Mouse (Mus musculus) CH12.LX (cell line): ENCODE measurements around the gene Prickle4.

ENCODE experiments used
- CHD1 ChIP-seq: IDR thresholded peaks from 2 replicates; pipeline ENCODE4 v1.6.1; 2012; ENCODE audit warnings: low read depth, low read length, improper control_type of control experiment, inconsistent platforms
- CHD2 ChIP-seq: IDR thresholded peaks from 2 replicates; pipeline ENCODE4 v1.6.1; 2011; ENCODE audit warnings: low read length, improper control_type of control experiment
- CTCF ChIP-seq, 2 experiments: IDR thresholded peaks in 1 of 2; conservative IDR thresholded peaks in 1 of 2; 2 replicates each; pipeline ENCODE4 v1.5.1; 2011 to 2012; ENCODE audit warnings: low read depth in 2 of 2, low read length in 2 of 2, improper control_type of control experiment in 1 of 2, inconsistent platforms in 1 of 2, mild to moderate bottlenecking in 1 of 2, moderate library complexity in 1 of 2
- EP300 ChIP-seq: IDR thresholded peaks from 2 replicates; pipeline ENCODE4 v1.6.1; 2011; ENCODE audit warnings: low read length, improper control_type of control experiment
- MAFK ChIP-seq: IDR thresholded peaks from 2 replicates; pipeline ENCODE4 v1.6.1; 2011; ENCODE audit warnings: low read length, improper control_type of control experiment; ENCODE audit not compliant: insufficient replicate concordance
- MAX ChIP-seq: IDR thresholded peaks from 2 replicates; pipeline ENCODE4 v1.6.1; 2011; ENCODE audit warnings: low read length, improper control_type of control experiment
- MYC ChIP-seq: IDR thresholded peaks from 2 replicates; pipeline ENCODE4 v1.6.1; 2011; ENCODE audit warnings: low read depth, mild to moderate bottlenecking, improper control_type of control experiment, low read length
- NELFE ChIP-seq: IDR thresholded peaks from 2 replicates; pipeline ENCODE4 v1.6.1; 2011; ENCODE audit warnings: low read depth, low read length, improper control_type of control experiment
- POLR2A ChIP-seq: IDR thresholded peaks from 2 replicates; pipeline ENCODE4 v1.6.1; 2011; ENCODE audit warnings: low read depth, mild to moderate bottlenecking, improper control_type of control experiment, low read length
- RAD21 ChIP-seq: IDR thresholded peaks from 2 replicates; pipeline ENCODE4 v1.6.1; 2011; ENCODE audit warnings: low read depth, mild to moderate bottlenecking, low read length, improper control_type of control experiment, moderate library complexity
- UBTF ChIP-seq: IDR thresholded peaks from 2 replicates; pipeline ENCODE4 v1.6.1; 2012; ENCODE audit warnings: low read depth, mild to moderate bottlenecking, inconsistent platforms, low read length, improper control_type of control experiment, moderate library complexity
- ZMIZ1 ChIP-seq: IDR thresholded peaks from 2 replicates; pipeline ENCODE4 v1.6.1; 2012; ENCODE audit warnings: low read depth, mild to moderate bottlenecking, inconsistent platforms, low read length, improper control_type of control experiment
- ZNF384 ChIP-seq: IDR thresholded peaks from 2 replicates; pipeline ENCODE4 v1.6.1; 2012; ENCODE audit warnings: low read depth, low read length, improper control_type of control experiment, inconsistent platforms

- TF ChIP-seq CHD2, result no peak
- no peak for TF ChIP-seq POLR2A
- TF ChIP-seq ZNF384, result no peak
- no peak for TF ChIP-seq MAX
- no peak for TF ChIP-seq UBTF
- no peak for TF ChIP-seq CHD1
- TF ChIP-seq ZMIZ1, result no peak
- no peak for TF ChIP-seq MAFK
- TF ChIP-seq MYC, result no peak
- TF ChIP-seq RAD21, result no peak
- no peak for TF ChIP-seq CTCF (conservative IDR thresholded peaks at IDR 0.05 in 1 of 2, IDR thresholded peaks at IDR 0.05 in 1 of 2; ENCODE audit: low read depth in 2 of 2, low read length in 2 of 2)
- no peak for TF ChIP-seq EP300
- no peak for TF ChIP-seq NELFE
Observed at GRCm38 (mm10) chr17:47689894-47690293, 4.6 kb downstream of the Prickle4 start.
